ENCODE assay signal across 25 mouse cellular contexts in genomic region chr10:78722036-78722435, GRCm38 (mm10). TPM values are rescaled to one million over a fixed set of nuclear protein-coding genes. Genes with fewer than 3 reads are reported as not detected.
DNase-seq lines count a peak whose midpoint lies in the region.
"Had no signal": no experiment of that assay in that cellular context is flagged by ENCODE, and none has a peak within 500 bp of the region (broad histone marks: within the 10 kb centered on the region; RNA-seq: fewer than 3 reads in every experiment).

No protein-coding gene starts in this region.

- DNase-seq in left cerebral cortex, postnatal 4 days = peak; percentile 4
- DNase-seq in left cerebral cortex, postnatal 25 days (ENCODE audit: low spot score in 2 of 2) = no peak
- DNase-seq in lung, postnatal 10 days = peak; percentile 16
- DNase-seq in lung, postnatal 25 days (ENCODE audit: low spot score) = no peak
- DNase-seq in fibroblast of lung, adult 2 months (ENCODE audit: low read depth) = peak; percentile 49
- no peak for DNase-seq in kidney, adult 8-10 months
- DNase-seq in layer of hippocampus, adult 8-10 months (ENCODE audit: low spot score in 2 of 2) = no peak
- DNase-seq: adrenal gland, adult 8-10 months; cerebellum, adult 9-11 months; embryo, embryonic 11 days; gastrocnemius, postnatal 36 days; heart, adult 2 months; kidney, postnatal 14 days; liver, embryonic 13.5 days; right cerebral cortex, postnatal 25 days; thymus, adult 18-20 months; thymus, postnatal 36 days had no signal

- intact Hi-C loops in left cerebral cortex, postnatal 4 days (cut with DNase I) = no loop called here
- intact Hi-C loops in left cerebral cortex, postnatal 25 days (cut with DNase I) = no loop called here

RNA-seq across cellular contexts. Expression of gene Casp14, which starts 3.9 kb away (rescaled TPM):
- total RNA-seq in left cerebral cortex, postnatal 4 days (2021) = not detected
- not detected for total RNA-seq in left cerebral cortex, postnatal 25 days (2021)
- not detected for total RNA-seq in layer of hippocampus, adult 8-10 months (2022)
- total RNA-seq: adrenal gland, adult 8-10 months; gastrocnemius, adult 18-20 months; gastrocnemius, postnatal 36 days; heart, adult 2 months; heart, postnatal 10 days; hematopoietic stem cell, adult 5-6 weeks; layer of hippocampus, postnatal 10 days; left cerebral cortex, adult 18-20 months; left cerebral cortex, postnatal 14 days; megakaryocyte, adult 5-6 weeks; neutrophil, adult 5-6 weeks had no signal

RNA-seq across cellular contexts. Expression of gene Ccdc105, which starts 30.8 kb away (rescaled TPM):
- total RNA-seq in left cerebral cortex, postnatal 4 days (2021) = under 1 TPM in 1 of 2 experiments, not detected in 1; 0.22 TPM
- total RNA-seq in left cerebral cortex, postnatal 25 days (2021) = under 1 TPM; 0.41 to 0.57 TPM
- total RNA-seq in layer of hippocampus, adult 8-10 months (2022) = under 1 TPM; 0.29 to 0.75 (median 0.45) TPM
- total RNA-seq: adrenal gland, adult 8-10 months; gastrocnemius, adult 18-20 months; gastrocnemius, postnatal 36 days; heart, adult 2 months; heart, postnatal 10 days; hematopoietic stem cell, adult 5-6 weeks; layer of hippocampus, postnatal 10 days; megakaryocyte, adult 5-6 weeks; neutrophil, adult 5-6 weeks had no signal

RNA-seq across cellular contexts. Expression of gene Slc1a6, which starts 58.3 kb away (rescaled TPM):
- 10 to 100 TPM; 15.7 to 18.1 TPM for total RNA-seq in left cerebral cortex, postnatal 4 days (2021)
- 10 to 100 TPM; 10.8 to 12.5 TPM for total RNA-seq in left cerebral cortex, postnatal 25 days (2021)
- total RNA-seq in layer of hippocampus, adult 8-10 months (2022) = 10 to 100 TPM; 11.2 to 13.6 (median 12.6) TPM
- total RNA-seq: gastrocnemius, adult 18-20 months; gastrocnemius, postnatal 36 days; heart, adult 2 months; hematopoietic stem cell, adult 5-6 weeks; megakaryocyte, adult 5-6 weeks; neutrophil, adult 5-6 weeks had no signal

Comparison
In these comparisons a context has a peak if more than half of its experiments do, and no peak if none do; other contexts are left out.
1. DNase-seq: peak in left cerebral cortex, postnatal 4 days (single experiment), lung, postnatal 10 days (single experiment) and fibroblast of lung, adult 2 months (single experiment); none in left cerebral cortex, postnatal 25 days (0 of 2), lung, postnatal 25 days (single experiment), kidney, adult 8-10 months (0 of 2) and layer of hippocampus, adult 8-10 months (0 of 2).